ENCODE assay signal across 15 mouse cellular contexts in the genomic region with DNA sequence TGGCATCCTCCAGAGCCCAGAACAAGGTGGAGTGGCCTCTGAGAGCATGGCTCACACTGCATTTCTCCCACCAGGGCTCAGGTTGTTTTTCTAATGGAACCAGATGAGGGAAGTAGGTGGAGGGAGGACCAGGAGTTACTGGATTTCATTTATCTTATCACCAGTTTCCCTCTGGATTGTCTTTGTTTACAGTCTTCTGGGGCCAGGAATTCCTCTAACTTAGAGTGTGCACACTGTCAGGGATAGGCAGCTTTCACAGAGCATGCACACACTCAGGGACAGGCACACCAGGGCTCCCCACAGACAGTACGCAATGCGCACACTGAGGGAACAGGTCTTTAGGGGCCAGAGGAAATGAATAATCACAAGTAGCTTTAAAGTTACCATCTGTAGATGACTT. TPM values are rescaled to one million over a fixed set of nuclear protein-coding genes. Genes with fewer than 3 reads are reported as not detected.
DNase-seq lines count a peak whose midpoint lies in the region; ATAC-seq lines count a peak whose summit lies in the region.
"Had no signal": no experiment of that assay in that cellular context is flagged by ENCODE, and none has a peak within 500 bp of the region (broad histone marks: within the 10 kb centered on the region; RNA-seq: fewer than 3 reads in every experiment).

No protein-coding gene starts in this region.

- no peak for DNase-seq in heart, postnatal 25 days (ENCODE audit: low spot score)
- DNase-seq in lung, postnatal 14 days = no peak
- no peak for DNase-seq in liver, embryonic 11.5 days (ENCODE audit: low spot score)
- no peak for DNase-seq in urinary bladder, postnatal 25 days (ENCODE audit: low spot score)
- DNase-seq: adrenal gland, adult 8-10 months; cerebellum, adult 11-12 months; kidney, postnatal 10 days; right cerebral cortex, postnatal 4 days; thymus, adult 18-20 months had no signal

- H3K4me1 ChIP-seq in heart, embryonic 12.5 days (replicated peaks) = peaks cover 91% of the 10 kb centered on the region
- peaks cover 96% of the 10 kb centered on the region for H3K4me1 ChIP-seq in lung, embryonic 15.5 days
- peaks cover 75% of the 10 kb centered on the region for H3K4me1 ChIP-seq in liver, embryonic 11.5 days (replicated peaks; ENCODE audit: control insufficient read depth, insufficient read depth, low read length)
- H3K4me1 ChIP-seq in liver, embryonic 16.5 days (ENCODE audit: control insufficient read depth, low read depth, low read length) = peaks cover 71% of the 10 kb centered on the region

- H3K4me2 ChIP-seq in heart, embryonic 12.5 days = peak overlapping the region; percentile 31; the same call in 1 of the 2 replicates
- H3K4me2 ChIP-seq in lung, embryonic 15.5 days = no peak overlapping the region
- H3K4me2 ChIP-seq in liver, embryonic 11.5 days = no peak overlapping the region
- no peak overlapping the region for H3K4me2 ChIP-seq in liver, embryonic 16.5 days (ENCODE audit: low read depth, low read length)
- H3K4me2 ChIP-seq: embryonic facial prominence, embryonic 15.5 days; neural tube, embryonic 12.5 days had no signal

- H3K27ac ChIP-seq in heart, embryonic 12.5 days (ENCODE audit: poor library complexity, severe bottlenecking) = peak overlapping the region; percentile 58
- peak overlapping the region; percentile 7; the same call in 1 of the 2 replicates for H3K27ac ChIP-seq in lung, embryonic 15.5 days
- H3K27ac ChIP-seq in liver, embryonic 11.5 days (ENCODE audit: low read depth, low read length) = 0 out of 2 replicates have a peak overlapping the region, but pooled peaks have one; percentile 38
- H3K27ac ChIP-seq in liver, embryonic 16.5 days (ENCODE audit: low read length) = peak overlapping the region; percentile 82
- H3K27ac ChIP-seq: embryonic facial prominence, embryonic 15.5 days; neural tube, embryonic 12.5 days had no signal

- WGBS in heart, embryonic 12.5 days = 45% methylated on average over 2 of the region's 2 CpGs
- WGBS in lung, embryonic 15.5 days = 60% methylated on average over 2 of the region's 2 CpGs
- WGBS in liver, embryonic 11.5 days = 55% methylated on average over 2 of the region's 2 CpGs
- WGBS in liver, embryonic 16.5 days (ENCODE audit: insufficient replicate concordance) = 82% methylated on average over 2 of the region's 2 CpGs

- H3K4me3 ChIP-seq in heart, embryonic 12.5 days = no peak overlapping the region
- no peak overlapping the region for H3K4me3 ChIP-seq in lung, embryonic 15.5 days
- H3K4me3 ChIP-seq in liver, embryonic 11.5 days (ENCODE audit: low read depth, low read length) = no peak overlapping the region
- no peak overlapping the region for H3K4me3 ChIP-seq in liver, embryonic 16.5 days (ENCODE audit: low read depth, low read length)
- H3K4me3 ChIP-seq: embryonic facial prominence, embryonic 15.5 days; neural tube, embryonic 12.5 days had no signal

- H3K36me3 ChIP-seq in heart, embryonic 12.5 days = 0 out of 2 replicates have a peak, but pooled peaks cover 3% of the 10 kb centered on the region
- no peaks in the 10 kb centered on the region for H3K36me3 ChIP-seq in lung, embryonic 15.5 days
- H3K36me3 ChIP-seq in liver, embryonic 11.5 days (ENCODE audit: control insufficient read depth, insufficient read depth, low read length) = no peaks in the 10 kb centered on the region
- H3K36me3 ChIP-seq in liver, embryonic 16.5 days (ENCODE audit: control insufficient read depth, insufficient read depth) = no peaks in the 10 kb centered on the region
- H3K36me3 ChIP-seq: embryonic facial prominence, embryonic 15.5 days; neural tube, embryonic 12.5 days had no signal

- H3K9me3 ChIP-seq in heart, embryonic 12.5 days (replicated peaks) = no peaks in the 10 kb centered on the region
- no peaks in the 10 kb centered on the region for H3K9me3 ChIP-seq in lung, embryonic 15.5 days
- H3K9me3 ChIP-seq in liver, embryonic 11.5 days (ENCODE audit: control insufficient read depth, low read length) = no peaks in the 10 kb centered on the region
- no peaks in the 10 kb centered on the region for H3K9me3 ChIP-seq in liver, embryonic 16.5 days (replicated peaks; ENCODE audit: control insufficient read depth, low read length)
- H3K9me3 ChIP-seq: embryonic facial prominence, embryonic 15.5 days; neural tube, embryonic 12.5 days had no signal

- no peak overlapping the region for H3K9ac ChIP-seq in heart, embryonic 12.5 days
- no peak overlapping the region for H3K9ac ChIP-seq in lung, embryonic 15.5 days
- H3K9ac ChIP-seq in liver, embryonic 11.5 days (ENCODE audit: low read depth, low read length) = no peak overlapping the region
- H3K9ac ChIP-seq in liver, embryonic 16.5 days (ENCODE audit: low read depth, low read length) = no peak overlapping the region
- H3K9ac ChIP-seq: embryonic facial prominence, embryonic 15.5 days; neural tube, embryonic 12.5 days had no signal

- H3K27me3 ChIP-seq in heart, embryonic 12.5 days (replicated peaks) = no peaks in the 10 kb centered on the region
- no peaks in the 10 kb centered on the region for H3K27me3 ChIP-seq in lung, embryonic 15.5 days
- no peaks in the 10 kb centered on the region for H3K27me3 ChIP-seq in liver, embryonic 11.5 days (replicated peaks; ENCODE audit: control insufficient read depth, insufficient read depth, low read length)
- no peaks in the 10 kb centered on the region for H3K27me3 ChIP-seq in liver, embryonic 16.5 days (ENCODE audit: control insufficient read depth, insufficient read depth, low read depth, low read length)
- H3K27me3 ChIP-seq: embryonic facial prominence, embryonic 15.5 days; neural tube, embryonic 12.5 days had no signal

- intact Hi-C loops in heart, postnatal 25 days (cut with DNase I) = no loop called here

- ATAC-seq in heart, embryonic 12.5 days (ENCODE audit: insufficient number of reproducible peaks, low FRiP score) = peak; percentile 72
- no peak for ATAC-seq in lung, embryonic 15.5 days (ENCODE audit: borderline replicate concordance, extremely low read depth, low FRiP score, low TSS enrichment)
- ATAC-seq in liver, embryonic 11.5 days (replicated peaks; ENCODE audit: low FRiP score) = no peak; the same call in 1 of the 2 replicates
- no peak for ATAC-seq in liver, embryonic 16.5 days (ENCODE audit: low read depth)
- ATAC-seq: CD4-positive, CD25-positive, alpha-beta regulatory T cell, adult 4 months had no signal

RNA-seq across cellular contexts. Expression of gene Daam1, which starts 7.4 kb away (rescaled TPM):
- 23.1 and 23.3 TPM in 2 replicates for polyA plus RNA-seq in heart, embryonic 12.5 days (2016; fragmentation: Nextera tagmentation; extraction: Ambion mirVana)
- total RNA-seq in heart, postnatal 25 days (2021) = 10 to 100 TPM; 78.6 to 79.5 TPM
- polyA plus RNA-seq in lung, embryonic 15.5 days (2015; fragmentation: Nextera tagmentation; extraction: Ambion mirVana) = 12.2 and 13.8 TPM in 2 replicates
- 15.2 and 16.4 TPM in 2 replicates for polyA plus RNA-seq in liver, embryonic 11.5 days (2014; fragmentation: Nextera tagmentation; extraction: Ambion mirVana)
- 9.6 and 10.2 TPM in 2 replicates for polyA plus RNA-seq in liver, embryonic 16.5 days (2015; fragmentation: Nextera tagmentation; extraction: Ambion mirVana)

Comparison
In these comparisons a context has a peak if more than half of its experiments do, and no peak if none do; other contexts are left out.
1. H3K27ac ChIP-seq: peak in every context shown above with its lines; median percentile 82 in liver, embryonic 16.5 days; 58 in heart, embryonic 12.5 days; 38 in liver, embryonic 11.5 days; 7 in lung, embryonic 15.5 days.